Mouse (Mus musculus): Measurements from ENCODE around the gene Sept9. TPM values are rescaled to one million over a fixed set of nuclear protein-coding genes. Genes with fewer than 3 reads are reported as not detected.

Gene Sept9
- polyA plus RNA-seq, 1 experiment, result 253 TPM

DNA sequence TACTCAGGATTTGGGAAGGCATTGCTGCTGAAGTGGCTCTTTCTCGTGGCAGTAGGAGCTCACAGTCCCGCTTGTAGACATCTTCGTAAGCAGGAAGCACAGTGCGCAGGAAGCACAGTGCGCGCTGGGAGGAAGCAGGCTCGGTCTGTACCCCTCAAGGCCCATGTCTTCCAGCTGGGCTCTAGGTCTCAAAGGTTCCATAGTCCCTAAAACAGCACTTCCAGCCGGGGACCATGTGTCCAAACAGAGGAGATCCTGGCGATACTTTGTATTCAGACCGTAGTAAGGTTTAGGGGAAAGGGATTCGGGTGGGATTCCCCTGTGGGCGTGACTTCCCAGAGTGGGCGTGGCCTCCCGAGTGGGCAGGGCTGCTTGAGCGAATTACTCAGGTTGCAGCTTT is 24.5 kb upstream of the Sept9 start:
- no peaks in the 10 kb centered on the region for H3K79me2 ChIP-seq (ENCODE audit: control insufficient read depth, insufficient read depth)
- H3K27me3 ChIP-seq (ENCODE audit: control insufficient read depth, insufficient read depth, insufficient read length), result no peaks in the 10 kb centered on the region
- no peak overlapping the region for H3ac ChIP-seq (ENCODE audit: control insufficient read depth, insufficient read length)
- no peak overlapping the region for H3K4me3 ChIP-seq
- no peak for TF ChIP-seq MAX (IDR thresholded peaks at IDR 0.05; ENCODE audit: low read depth)
- no peak for TF ChIP-seq SRF (IDR thresholded peaks at IDR 0.05; ENCODE audit: control insufficient read depth, insufficient read length, low read depth)
- no peak for TF ChIP-seq USF1 (IDR thresholded peaks at IDR 0.05; ENCODE audit: low read depth)
- TF ChIP-seq REST (IDR thresholded peaks at IDR 0.05; ENCODE audit: insufficient read depth, insufficient read length), result no peak
- no peak overlapping the region for H3K4me2 ChIP-seq (ENCODE audit: low read depth)
- H3K36me3 ChIP-seq (ENCODE audit: control insufficient read depth, insufficient read depth), result no peaks in the 10 kb centered on the region

DNA sequence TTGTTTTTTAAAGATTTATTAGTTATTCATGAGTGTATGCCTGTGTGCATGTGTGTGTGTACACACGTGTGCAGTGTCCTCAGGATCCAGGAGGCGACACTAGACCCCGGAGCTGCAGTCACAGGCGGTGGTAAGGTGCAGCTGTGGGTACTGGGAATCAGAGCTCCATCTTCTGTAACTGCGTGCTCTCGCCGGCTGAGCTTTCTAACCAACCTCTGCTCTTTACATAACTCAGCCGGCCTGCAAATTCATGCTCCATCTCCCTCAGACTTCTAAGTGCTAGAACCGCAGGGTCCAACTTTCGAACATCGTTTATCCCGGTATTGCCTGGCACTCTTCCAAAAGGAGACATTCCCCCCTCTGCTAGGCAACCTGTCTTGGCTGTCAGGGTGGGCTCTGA is 24.0 kb upstream of the Sept9 start:
- Histone ChIP-seq H3K36me3 (ENCODE audit: control insufficient read depth, insufficient read depth) (no peaks in the 10 kb centered on the region), H3K4me2 (ENCODE audit: low read depth) (no peak overlapping the region), H3K79me2 (ENCODE audit: control insufficient read depth, insufficient read depth) (no peaks in the 10 kb centered on the region), H3ac (ENCODE audit: control insufficient read depth, insufficient read length) (no peak overlapping the region), H3K4me3 (no peak overlapping the region), H3K27me3 (ENCODE audit: control insufficient read depth, insufficient read depth, insufficient read length) (no peaks in the 10 kb centered on the region)
- no peak for TF ChIP-seq TCF12 (IDR thresholded peaks at IDR 0.05; ENCODE audit: insufficient read depth, poor library complexity, severe bottlenecking)
- TF ChIP-seq TCF3 (IDR thresholded peaks at IDR 0.05; ENCODE audit: insufficient read length, low read depth), result no peak
- TF ChIP-seq REST (IDR thresholded peaks at IDR 0.05; ENCODE audit: insufficient read depth, insufficient read length), result no peak
- no peak for TF ChIP-seq POLR2A (IDR thresholded peaks at IDR 0.05; ENCODE audit: insufficient read length, low read depth)
- TF ChIP-seq E2F4 (IDR thresholded peaks at IDR 0.05; ENCODE audit: insufficient read depth), result no peak
- no peak for TF ChIP-seq POLR2AphosphoS2 (IDR thresholded peaks at IDR 0.05; ENCODE audit: insufficient read length, low read depth)
- no peak for TF ChIP-seq CEBPB (IDR thresholded peaks at IDR 0.05; ENCODE audit: insufficient read depth, poor library complexity, severe bottlenecking)
- no peak for TF ChIP-seq SRF (IDR thresholded peaks at IDR 0.05; ENCODE audit: control insufficient read depth, insufficient read length, low read depth)
- no peak for TF ChIP-seq MYOG (IDR thresholded peaks at IDR 0.05; ENCODE audit: control insufficient read depth in 1 of 3, insufficient read depth in 1 of 3, insufficient read length in 2 of 3, low read depth in 2 of 3)
- no peak for TF ChIP-seq MYOD1 (IDR thresholded peaks at IDR 0.05; ENCODE audit: control insufficient read depth in 1 of 3, insufficient read length in 2 of 3, low read depth in 2 of 3)
- no peak for TF ChIP-seq MAX (IDR thresholded peaks at IDR 0.05; ENCODE audit: low read depth)
- TF ChIP-seq USF1 (IDR thresholded peaks at IDR 0.05; ENCODE audit: low read depth), result no peak

DNA sequence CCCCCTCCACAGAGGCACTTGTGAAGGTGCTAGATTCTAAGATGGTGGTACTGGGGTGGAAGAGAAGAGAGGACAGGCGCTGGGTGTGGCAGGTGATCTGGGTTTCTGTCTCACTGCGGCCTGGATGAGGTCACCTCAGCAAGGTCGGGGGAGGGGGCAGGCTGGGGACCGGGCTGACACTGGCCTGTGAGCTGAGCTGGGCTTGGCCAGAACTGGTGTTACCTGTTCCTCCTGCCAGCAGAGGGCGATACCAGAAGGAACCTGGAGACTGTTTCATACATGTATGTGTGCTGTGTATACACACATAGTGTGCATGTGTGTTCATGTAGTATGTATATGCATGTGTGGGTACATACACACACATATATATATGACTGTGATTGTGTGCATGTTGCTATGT is 23.2 kb upstream of the Sept9 start:
- no peak overlapping the region for H3K4me3 ChIP-seq

DNA sequence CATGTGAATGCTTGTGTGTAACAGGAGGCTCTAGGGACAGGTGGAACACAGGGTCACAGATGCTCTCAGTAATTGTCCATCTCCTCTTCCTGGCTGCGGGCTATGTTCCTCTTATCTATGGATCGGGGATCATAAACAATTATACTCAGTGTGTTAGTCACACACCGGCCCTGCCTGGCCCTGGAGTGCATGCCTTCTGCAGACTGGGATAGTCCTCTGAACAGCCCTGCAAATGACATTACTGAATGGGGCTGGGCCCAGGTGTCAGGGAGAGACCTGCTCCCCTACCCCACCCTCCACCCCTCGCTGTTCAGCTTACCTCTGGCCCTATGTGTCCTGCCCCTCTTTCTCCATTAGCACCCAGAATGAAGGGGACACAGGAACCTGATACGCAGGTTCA is 22.6 kb upstream of the Sept9 start:
- Histone ChIP-seq H3K36me3 (ENCODE audit: control insufficient read depth, insufficient read depth) (no peaks in the 10 kb centered on the region), H3ac (ENCODE audit: control insufficient read depth, insufficient read length) (no peak overlapping the region), H3K4me2 (ENCODE audit: low read depth) (no peak overlapping the region), H3K27me3 (ENCODE audit: control insufficient read depth, insufficient read depth, insufficient read length) (no peaks in the 10 kb centered on the region), H3K4me3 (no peak overlapping the region), H3K79me2 (ENCODE audit: control insufficient read depth, insufficient read depth) (no peaks in the 10 kb centered on the region)
- TF ChIP-seq POLR2A (IDR thresholded peaks at IDR 0.05; ENCODE audit: insufficient read length, low read depth), result no peak
- no peak for TF ChIP-seq POLR2AphosphoS2 (IDR thresholded peaks at IDR 0.05; ENCODE audit: insufficient read length, low read depth)
- TF ChIP-seq MAX (IDR thresholded peaks at IDR 0.05; ENCODE audit: low read depth), result no peak
- no peak for TF ChIP-seq USF1 (IDR thresholded peaks at IDR 0.05; ENCODE audit: low read depth)
- TF ChIP-seq REST (IDR thresholded peaks at IDR 0.05; ENCODE audit: insufficient read depth, insufficient read length), result no peak
- TF ChIP-seq TCF3 (IDR thresholded peaks at IDR 0.05; ENCODE audit: insufficient read length, low read depth), result no peak
- TF ChIP-seq SRF (IDR thresholded peaks at IDR 0.05; ENCODE audit: control insufficient read depth, insufficient read length, low read depth), result no peak
- TF ChIP-seq CEBPB (IDR thresholded peaks at IDR 0.05; ENCODE audit: insufficient read depth, poor library complexity, severe bottlenecking), result no peak
- no peak for TF ChIP-seq TCF12 (IDR thresholded peaks at IDR 0.05; ENCODE audit: insufficient read depth, poor library complexity, severe bottlenecking)
- TF ChIP-seq MYOD1 (IDR thresholded peaks at IDR 0.05; ENCODE audit: control insufficient read depth in 1 of 3, insufficient read length in 2 of 3, low read depth in 2 of 3), result no peak
- no peak for TF ChIP-seq E2F4 (IDR thresholded peaks at IDR 0.05; ENCODE audit: insufficient read depth)
- no peak for TF ChIP-seq MYOG (IDR thresholded peaks at IDR 0.05; ENCODE audit: control insufficient read depth in 1 of 3, insufficient read depth in 1 of 3, insufficient read length in 2 of 3, low read depth in 2 of 3)

More for the DNA sequence above, 23.2 kb upstream of the Sept9 start:
- TF ChIP-seq POLR2AphosphoS2 (IDR thresholded peaks at IDR 0.05; ENCODE audit: insufficient read length, low read depth) (no peak), TCF3 (IDR thresholded peaks at IDR 0.05; ENCODE audit: insufficient read length, low read depth) (no peak), E2F4 (IDR thresholded peaks at IDR 0.05; ENCODE audit: insufficient read depth) (no peak), SRF (IDR thresholded peaks at IDR 0.05; ENCODE audit: control insufficient read depth, insufficient read length, low read depth) (no peak), MYOD1 (IDR thresholded peaks at IDR 0.05; ENCODE audit: control insufficient read depth in 1 of 3, insufficient read length in 2 of 3, low read depth in 2 of 3) (no peak), MAX (IDR thresholded peaks at IDR 0.05; ENCODE audit: low read depth) (no peak), TCF12 (IDR thresholded peaks at IDR 0.05; ENCODE audit: insufficient read depth, poor library complexity, severe bottlenecking) (no peak), POLR2A (IDR thresholded peaks at IDR 0.05; ENCODE audit: insufficient read length, low read depth) (no peak), REST (IDR thresholded peaks at IDR 0.05; ENCODE audit: insufficient read depth, insufficient read length) (no peak), MYOG (IDR thresholded peaks at IDR 0.05; ENCODE audit: control insufficient read depth in 1 of 3, insufficient read depth in 1 of 3, insufficient read length in 2 of 3, low read depth in 2 of 3) (no peak)
- no peaks in the 10 kb centered on the region for H3K79me2 ChIP-seq (ENCODE audit: control insufficient read depth, insufficient read depth)
- H3K27me3 ChIP-seq (ENCODE audit: control insufficient read depth, insufficient read depth, insufficient read length), result no peaks in the 10 kb centered on the region
- H3K4me2 ChIP-seq (ENCODE audit: low read depth), result no peak overlapping the region
- H3ac ChIP-seq (ENCODE audit: control insufficient read depth, insufficient read length), result no peak overlapping the region
- H3K36me3 ChIP-seq (ENCODE audit: control insufficient read depth, insufficient read depth), result no peaks in the 10 kb centered on the region

DNA sequence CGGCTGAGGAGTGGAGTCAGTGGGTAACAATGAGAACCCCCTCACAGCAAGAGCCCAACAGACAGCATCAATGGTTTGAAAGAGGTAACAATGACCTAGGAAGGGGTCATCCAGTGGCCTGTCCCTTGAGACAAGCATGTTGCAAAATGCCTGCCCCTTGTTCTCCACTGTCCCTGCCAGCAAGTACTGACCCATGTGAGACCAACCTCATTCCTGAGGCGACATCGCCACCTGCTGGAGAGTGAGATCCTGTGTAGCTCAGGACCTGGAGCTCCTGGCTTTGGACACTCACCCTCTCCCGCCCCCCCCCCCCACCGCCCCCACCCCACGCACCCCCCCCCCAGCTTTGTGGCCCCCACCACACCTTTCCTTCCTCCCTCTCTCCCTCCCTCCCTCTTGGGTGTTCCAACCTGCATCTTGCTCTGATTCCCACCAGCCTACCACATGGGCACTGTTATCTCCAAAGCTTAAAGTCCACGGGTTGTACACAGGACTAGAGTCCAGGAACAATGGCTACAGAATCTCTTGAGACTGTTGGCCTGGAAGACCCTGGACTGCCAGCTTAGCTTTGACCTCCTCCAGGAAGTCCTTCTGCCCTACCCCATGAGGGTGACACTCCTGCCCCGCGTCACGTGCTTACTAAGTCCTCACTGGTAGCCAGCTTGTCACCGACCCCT is 22.0 kb upstream of the Sept9 start:
- no peak overlapping the region for H3K4me3 ChIP-seq
- no peaks in the 10 kb centered on the region for H3K27me3 ChIP-seq (ENCODE audit: control insufficient read depth, insufficient read depth, insufficient read length)
- TF ChIP-seq SRF (IDR thresholded peaks at IDR 0.05; ENCODE audit: control insufficient read depth, insufficient read length, low read depth), result no peak
- TF ChIP-seq CEBPB (IDR thresholded peaks at IDR 0.05; ENCODE audit: insufficient read depth, poor library complexity, severe bottlenecking), result peak; percentile 24; the same call in 1 of the 2 replicates
- no peaks in the 10 kb centered on the region for H3K79me2 ChIP-seq (ENCODE audit: control insufficient read depth, insufficient read depth)
- H3K36me3 ChIP-seq (ENCODE audit: control insufficient read depth, insufficient read depth), result no peaks in the 10 kb centered on the region
- H3K4me2 ChIP-seq (ENCODE audit: low read depth), result no peak overlapping the region
- H3ac ChIP-seq (ENCODE audit: control insufficient read depth, insufficient read length), result no peak overlapping the region
